Mouse (Mus musculus) pancreas, adult 10 weeks (tissue): ENCODE measurements around the gene Gabpb2. TPM values are rescaled to one million over a fixed set of nuclear protein-coding genes. Genes with fewer than 3 reads are reported as not detected.

Source experiments
- polyA plus RNA-seq: library from polyadenylated mRNA; stranded (reverse); fragments of 350-450 nt; fragmentation: Illumina TruSeq; extraction: RNeasy Lipid Tissue Mini Kit (QIAGEN cat#74804); gene quantifications from one replicate; pipeline ENCODE4 v1.2.3, GENCODE M21; 2015; ENCODE audit warnings: low read depth, low replicate concordance; ENCODE audit not compliant: insufficient read depth

The Gabpb2 gene
- 5.2 TPM for polyA plus RNA-seq

GRCm38 (mm10) chr3:95217255-95218134 is at the start of gene Gabpb2:
Gene Gabpb2 (minus strand): TSS chr3:95217916.

DNA sequence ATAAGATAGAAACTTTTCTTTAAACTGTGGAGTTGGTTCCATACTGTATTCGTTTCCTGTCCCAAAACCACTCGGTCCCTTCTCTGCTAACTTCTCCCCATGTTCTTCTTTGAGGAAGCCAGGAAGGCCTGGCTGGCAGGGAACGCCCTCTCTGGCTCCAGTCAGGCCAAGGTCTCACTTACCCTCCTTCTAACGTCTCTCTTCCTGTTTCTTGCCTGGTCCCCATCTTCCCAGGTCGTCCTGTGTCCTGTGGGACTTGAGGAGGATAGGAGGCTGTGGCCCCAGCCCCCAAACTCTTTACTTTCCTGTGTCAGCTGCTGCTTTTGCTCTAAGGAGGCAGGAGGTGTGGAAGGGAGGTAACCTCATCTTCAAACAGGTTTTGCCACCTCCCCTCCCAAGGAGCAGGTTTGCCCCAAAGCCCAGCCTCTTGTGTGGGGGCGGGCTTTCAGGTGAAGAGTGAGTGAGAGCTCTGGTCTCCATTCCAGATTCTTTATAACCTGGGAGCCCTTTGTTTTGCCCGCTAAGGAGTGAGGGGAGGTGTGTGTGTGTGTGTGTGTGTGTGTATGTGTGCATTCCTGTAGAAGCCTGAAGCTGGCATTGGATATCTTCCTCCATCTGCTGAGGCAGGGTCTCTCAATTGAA is 33.2 kb upstream of the Gabpb2 start, which contains the start of gene Bnipl:
Bnipl (minus strand) TSS at position 411 of the 642 bp plus-strand sequence.

DNA sequence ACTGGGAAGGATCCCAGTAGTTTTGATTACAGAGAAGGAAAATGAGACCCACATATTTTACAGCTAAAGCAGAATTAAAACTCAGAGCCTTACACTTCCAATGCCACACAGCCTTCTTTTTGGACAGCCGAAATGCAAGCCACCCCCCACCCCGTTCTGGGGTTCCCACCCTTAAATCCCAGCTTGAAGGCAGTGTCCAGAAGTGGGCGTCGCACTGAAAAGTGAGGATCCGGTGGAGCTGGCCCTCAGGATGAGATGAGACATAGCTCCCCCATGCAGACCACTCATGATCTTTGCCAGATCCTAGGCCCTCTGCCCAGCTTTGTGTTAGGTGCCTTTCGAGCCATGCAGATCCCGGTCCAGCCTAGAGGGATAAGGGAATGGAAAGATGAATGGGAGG is 23.8 kb upstream of the Gabpb2 start, which contains the start of gene Gm128:
Gm128 (minus strand) TSS at position 101 of the 400 bp plus-strand sequence.

GRCm38 (mm10) chr3:95231298-95232221 is 13.8 kb upstream of the Gabpb2 start, which contains the start of gene Mllt11:
Gene Mllt11 (minus strand): TSS chr3:95232171.

DNA sequence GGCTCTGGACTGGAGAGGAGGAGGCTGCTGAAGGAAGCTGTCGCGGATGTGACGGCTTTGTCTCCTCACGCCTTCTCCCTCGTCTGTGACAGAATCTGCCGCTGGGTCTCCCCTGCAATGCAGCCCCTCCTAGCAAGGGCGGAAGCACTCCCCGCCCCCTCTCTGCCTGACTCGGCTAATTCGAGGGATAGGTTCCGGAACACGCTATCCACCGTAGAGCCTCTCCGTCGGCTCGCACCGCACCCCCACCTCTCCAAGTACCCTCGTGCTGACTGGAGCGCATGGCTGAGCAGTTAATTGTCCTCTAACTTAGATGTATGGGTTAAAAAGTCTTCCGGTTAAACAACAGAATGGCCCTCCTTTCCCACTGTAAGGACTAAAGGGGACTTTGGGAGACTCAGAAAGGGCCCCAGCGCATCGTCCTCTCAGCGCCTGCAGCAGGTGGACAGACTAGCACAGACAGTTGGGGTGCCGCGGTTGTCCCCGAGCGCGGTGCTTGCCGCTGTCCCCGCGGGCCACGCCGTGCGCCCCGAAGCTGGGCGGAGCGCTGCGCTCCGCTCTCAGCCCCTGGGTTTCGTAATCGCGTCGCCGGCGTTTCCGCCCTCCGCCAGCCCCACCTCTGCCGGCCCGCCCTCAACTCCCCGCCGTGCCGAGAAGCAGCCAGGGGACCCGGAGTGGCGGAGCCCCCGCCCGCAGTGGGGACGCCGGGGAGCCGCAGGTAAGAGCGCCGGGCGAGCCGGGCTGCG is 10.6 kb upstream of the Gabpb2 start, which contains the start of gene Cdc42se1:
Cdc42se1 (plus strand) TSS at position 585 of the 746 bp plus-strand sequence.

GRCm38 (mm10) chr3:95159987-95160963 is 57.4 kb downstream of the Gabpb2 start, which contains the start of gene Sema6c:
Gene Sema6c (plus strand): TSS chr3:95160457.

DNA sequence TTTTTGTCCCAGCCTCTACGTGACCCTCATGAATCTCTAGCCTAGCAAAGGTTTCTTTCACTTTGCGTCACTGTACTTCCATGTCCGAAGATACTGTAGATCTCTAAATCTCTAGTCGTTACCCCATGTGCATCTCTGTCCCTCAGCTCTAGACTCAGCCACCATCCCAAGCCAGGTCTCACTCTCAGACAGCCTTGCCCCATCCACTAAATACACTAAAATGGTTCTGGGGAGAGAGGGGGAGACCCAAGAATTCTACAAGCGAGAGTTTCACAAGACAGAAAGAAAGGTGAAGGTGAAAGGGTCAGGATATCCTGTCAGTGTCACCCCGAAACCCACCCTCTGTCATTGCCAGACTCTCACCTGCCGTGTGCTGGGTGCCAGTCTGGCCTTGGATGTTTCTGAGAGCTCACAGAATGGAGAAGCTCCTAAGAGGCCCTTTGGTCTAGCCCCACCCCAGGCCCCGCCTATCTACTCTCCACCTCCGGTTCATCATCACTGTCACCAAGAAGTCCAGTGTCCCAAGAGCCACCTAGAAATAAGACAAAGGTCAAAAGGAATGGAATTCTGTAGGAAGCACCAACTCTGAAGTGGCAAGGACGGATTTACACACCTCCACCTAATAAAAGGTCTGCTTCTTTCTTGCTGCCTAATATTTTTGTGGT is 75.6 kb downstream of the Gabpb2 start, which contains the start of gene Tnfaip8l2:
Tnfaip8l2 (minus strand) TSS at position 409 of the 665 bp plus-strand sequence.

GRCm38 (mm10) chr3:95133680-95134101 is 84.0 kb downstream of the Gabpb2 start, which contains the start of the genes Scnm1 and Lysmd1:
Gene Scnm1 (minus strand): TSS chr3:95134011.
Gene Lysmd1 (plus strand): TSS chr3:95134088.

Other genes with a start within 250 kb of the Gabpb2 start
- 11.6 TPM for gene Pi4kb, start 243.2 kb downstream of the Gabpb2 start, polyA plus RNA-seq
- gene Zfp687, start 202.5 kb downstream of the Gabpb2 start, polyA plus RNA-seq: 7.0 TPM
- 40.1 TPM for gene Psmd4, start 175.3 kb downstream of the Gabpb2 start, polyA plus RNA-seq
- gene Pip5k1a, start 111.0 kb downstream of the Gabpb2 start, polyA plus RNA-seq: 4.5 TPM
- gene Vps72, start 106.9 kb downstream of the Gabpb2 start, polyA plus RNA-seq: 9.9 TPM
- gene Tmod4, start 93.4 kb downstream of the Gabpb2 start, polyA plus RNA-seq: not detected
- 14.9 TPM for gene Scnm1, start 83.9 kb downstream of the Gabpb2 start, polyA plus RNA-seq
- gene Lysmd1, start 83.8 kb downstream of the Gabpb2 start, polyA plus RNA-seq: 1.8 TPM
- 2.8 TPM for gene Tnfaip8l2, start 75.6 kb downstream of the Gabpb2 start, polyA plus RNA-seq
- 4.6 TPM for gene Sema6c, start 57.5 kb downstream of the Gabpb2 start, polyA plus RNA-seq
- 15.7 TPM for gene Cdc42se1, start 10.8 kb upstream of the Gabpb2 start, polyA plus RNA-seq
- gene Mllt11, start 14.3 kb upstream of the Gabpb2 start, polyA plus RNA-seq: 5.8 TPM
- not detected for gene Gm128, start 23.7 kb upstream of the Gabpb2 start, polyA plus RNA-seq
- not detected for gene Bnipl, start 33.3 kb upstream of the Gabpb2 start, polyA plus RNA-seq
- gene Mindy1, start 63.4 kb upstream of the Gabpb2 start, polyA plus RNA-seq: 27.6 TPM
- gene Prune1, start 64.2 kb upstream of the Gabpb2 start, polyA plus RNA-seq: 2.3 TPM
- gene Anxa9, start 89.3 kb upstream of the Gabpb2 start, polyA plus RNA-seq: 2.8 TPM
- 33.2 TPM for gene Cers2, start 96.9 kb upstream of the Gabpb2 start, polyA plus RNA-seq
- gene Setdb1, start 139.3 kb upstream of the Gabpb2 start, polyA plus RNA-seq: 10.3 TPM
- gene 4930558C23Rik, start 184.9 kb upstream of the Gabpb2 start, polyA plus RNA-seq: not detected
- 9.4 TPM for gene Arnt, start 216.5 kb upstream of the Gabpb2 start, polyA plus RNA-seq